Mouse (Mus musculus) ES-E14 (cell line): Measurements from ENCODE around the gene Cldn8. TPM values are rescaled to one million over a fixed set of nuclear protein-coding genes. Genes with fewer than 3 reads are reported as not detected.

Source experiments
- DNase-seq: peaks from one replicate; pipeline ENCODE4 v3.0.0-alpha.2; 2013; ENCODE audit warnings: low read depth, low spot score
- H3K27ac ChIP-seq: 2 replicates; pipeline ENCODE4 v1.5.1; 2012; ENCODE audit warnings: low read depth, mild to moderate bottlenecking, low read length, moderate library complexity, mixed read lengths; ENCODE audit not compliant: poor library complexity, insufficient read depth, severe bottlenecking
- H3K36me3 ChIP-seq: 2 replicates; pipeline ENCODE4 v1.6.1; 2012; ENCODE audit warnings: mild to moderate bottlenecking, low read length, moderate library complexity, mixed read lengths; ENCODE audit not compliant: control insufficient read depth, poor library complexity, insufficient read depth, severe bottlenecking
- H3K4me1 ChIP-seq, 2 experiments: fragments of 150-350 bp in 1 of 2; sonication (generic) in 1 of 2; 2 replicates each; pipeline ENCODE4 v1.6.1; 2012; ENCODE audit warnings: low read length in 2 of 2, mild to moderate bottlenecking in 1 of 2, mixed read lengths in 1 of 2; ENCODE audit not compliant: control insufficient read depth in 2 of 2, insufficient read depth in 2 of 2, poor library complexity in 1 of 2
- H3K4me3 ChIP-seq, 2 experiments: fragments of 150-350 bp in 1 of 2; sonication (generic) in 1 of 2; 2 replicates each; pipeline ENCODE4 v1.5.1; 2012; ENCODE audit warnings: low read length in 2 of 2, low read depth in 1 of 2, mild to moderate bottlenecking in 1 of 2, mixed read lengths in 1 of 2; ENCODE audit not compliant: insufficient read depth in 1 of 2, poor library complexity in 1 of 2, severe bottlenecking in 1 of 2
- H3K9ac ChIP-seq: 2 replicates; pipeline ENCODE4 v1.6.1; 2012; ENCODE audit warnings: low read depth, mild to moderate bottlenecking, low read length, mixed read lengths; ENCODE audit not compliant: poor library complexity, insufficient read depth, severe bottlenecking
- H3K9me3 ChIP-seq: fragments of 150-350 bp; sonication (generic); 2 replicates; pipeline ENCODE4 v1.6.1; 2012; ENCODE audit warnings: low read depth, mild to moderate bottlenecking, low read length; ENCODE audit not compliant: control insufficient read depth, insufficient read depth
- CHD2 ChIP-seq: IDR thresholded peaks from 2 replicates; pipeline ENCODE4 v1.6.1; 2014; ENCODE audit warnings: mild to moderate bottlenecking, low read depth, low read length, inconsistent platforms
- HCFC1 ChIP-seq: IDR thresholded peaks from 2 replicates; pipeline ENCODE4 v1.6.1; 2012; ENCODE audit warnings: low read length, inconsistent platforms, borderline replicate concordance; ENCODE audit not compliant: insufficient read depth
- MAFK ChIP-seq: IDR thresholded peaks from 2 replicates; pipeline ENCODE4 v1.6.1; 2014; ENCODE audit warnings: mild to moderate bottlenecking, low read depth, low read length, inconsistent platforms; ENCODE audit not compliant: insufficient read depth
- ZC3H11A ChIP-seq: IDR thresholded peaks from 2 replicates; pipeline ENCODE4 v1.6.1; 2012; ENCODE audit warnings: low read depth, mild to moderate bottlenecking, inconsistent platforms, low read length, borderline replicate concordance
- ZNF384 ChIP-seq: IDR thresholded peaks from 2 replicates; pipeline ENCODE4 v1.6.1; 2012; ENCODE audit warnings: low read depth, low read length, inconsistent platforms
- in situ Hi-C, 2 experiments: fragments of 600-800 bp; cut with MboI; formaldehyde crosslinking; loops; one replicate each; pipeline ENCODE4 v1.15.1; 2025; ENCODE audit warnings: low sequenced_read_pairs in 2 of 2, inconsistent platforms in 1 of 2; ENCODE audit not compliant: unreplicated experiment in 2 of 2
- total RNA-seq: library from RNA; depleted of rRNA; stranded (reverse); fragments of 300-350 nt; gene quantifications from 2 replicates; pipeline ENCODE4 v1.2.3, GENCODE M21; 2012

Cldn8 gene
- total RNA-seq, 1 experiment, result 0.09 TPM

- Histone ChIP-seq H3K9me3 (no peaks in the 10 kb centered on the region), H3K36me3 (no peaks in the 10 kb centered on the region), H3K4me1 (no peaks in the 10 kb centered on the region), H3K9ac (no peak overlapping the region), H3K27ac (no peak overlapping the region), H3K4me3 (no peak overlapping the region)
- TF ChIP-seq HCFC1, result no peak
- no peak for TF ChIP-seq ZNF384
- TF ChIP-seq ZC3H11A, result no peak
- in situ Hi-C loops, result no loop called here
- DNase-seq, result no peak
Measured at GRCm38 (mm10) chr16:88575885-88576679, 13.1 kb upstream of the Cldn8 start.

DNA sequence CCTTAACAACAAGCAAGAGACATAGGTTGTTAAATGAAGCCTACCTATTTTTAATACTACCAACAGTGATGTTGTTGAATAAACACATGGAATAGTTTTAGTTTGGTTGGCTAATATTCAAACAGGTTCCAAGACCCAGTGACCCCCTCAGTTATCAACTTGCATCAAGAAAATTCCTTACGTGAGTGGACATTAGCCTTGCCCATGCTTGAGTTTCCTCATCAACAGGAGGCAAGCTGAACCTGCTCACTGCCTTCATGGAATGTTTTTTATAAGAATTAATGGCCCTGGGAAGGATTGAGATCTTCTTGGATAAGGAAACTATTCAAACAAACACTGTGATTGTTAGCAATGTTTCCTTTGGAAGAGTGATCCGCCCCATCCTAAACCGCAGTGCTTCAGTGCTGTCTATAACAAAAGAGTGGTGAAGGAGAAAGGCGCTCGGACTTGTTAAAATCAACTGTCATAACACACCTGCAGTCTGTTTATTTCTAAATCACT, 10.0 kb upstream of the Cldn8 start:
- Histone ChIP-seq H3K9ac (no peak overlapping the region), H3K27ac (no peak overlapping the region), H3K4me3 (no peak overlapping the region), H3K9me3 (no peaks in the 10 kb centered on the region), H3K4me1 (no peaks in the 10 kb centered on the region), H3K36me3 (no peaks in the 10 kb centered on the region)
- TF ChIP-seq ZC3H11A, result no peak
- TF ChIP-seq ZNF384, result no peak
- TF ChIP-seq MAFK, result no peak
- no peak for TF ChIP-seq CHD2
- TF ChIP-seq HCFC1, result no peak
- no peak for DNase-seq
- in situ Hi-C loops, result no loop called here

- Histone ChIP-seq H3K9me3 (no peaks in the 10 kb centered on the region), H3K4me1 (no peaks in the 10 kb centered on the region), H3K4me3 (no peak overlapping the region), H3K27ac (no peak overlapping the region), H3K36me3 (no peaks in the 10 kb centered on the region), H3K9ac (no peak overlapping the region)
- no peak for TF ChIP-seq CHD2
- TF ChIP-seq MAFK, result no peak
- TF ChIP-seq ZNF384, result no peak
- no peak for TF ChIP-seq ZC3H11A
- no peak for TF ChIP-seq HCFC1
- in situ Hi-C loops, result no loop called here
- DNase-seq, result no peak
Measured at GRCm38 (mm10) chr16:88570136-88570535, 7.2 kb upstream of the Cldn8 start.

DNA sequence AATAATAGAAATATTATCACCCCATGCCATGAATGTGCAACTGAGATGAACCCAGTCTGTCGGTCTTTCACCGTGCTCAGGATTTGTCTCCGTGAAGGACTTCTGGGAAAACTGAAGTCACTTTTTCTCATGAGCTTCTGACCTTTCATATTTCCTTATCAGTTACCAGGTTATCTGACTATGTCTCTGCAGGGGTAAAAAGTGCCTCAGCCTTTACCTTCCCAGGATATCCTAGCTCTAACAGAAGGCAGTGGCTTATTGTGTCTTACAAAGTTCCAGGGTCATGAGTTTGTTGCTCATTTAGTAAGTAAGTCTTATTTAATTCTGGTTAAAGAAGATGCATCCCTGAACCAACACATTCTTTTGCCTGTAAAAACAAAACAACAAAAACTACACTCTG, 6.7 kb upstream of the Cldn8 start:
- no peak overlapping the region for H3K9ac ChIP-seq
- no peak for DNase-seq
- in situ Hi-C loops, result no loop called here
- H3K4me1 ChIP-seq, result no peaks in the 10 kb centered on the region
- H3K4me3 ChIP-seq, result no peak overlapping the region
- no peaks in the 10 kb centered on the region for H3K9me3 ChIP-seq
- no peaks in the 10 kb centered on the region for H3K36me3 ChIP-seq
- H3K27ac ChIP-seq, result no peak overlapping the region
- TF ChIP-seq HCFC1 (no peak), ZNF384 (no peak)

GRCm38 (mm10) chr16:88569096-88569495, 6.1 kb upstream of the Cldn8 start:
- no peaks in the 10 kb centered on the region for H3K36me3 ChIP-seq
- no peaks in the 10 kb centered on the region for H3K4me1 ChIP-seq
- H3K27ac ChIP-seq, result no peak overlapping the region
- H3K9me3 ChIP-seq, result no peaks in the 10 kb centered on the region
- H3K4me3 ChIP-seq, result no peak overlapping the region
- in situ Hi-C loops, result no loop called here
- DNase-seq, result no peak
- H3K9ac ChIP-seq, result no peak overlapping the region
- TF ChIP-seq ZC3H11A (no peak), HCFC1 (no peak), ZNF384 (no peak), CHD2 (no peak), MAFK (no peak)
